Mouse (Mus musculus) olfactory bulb, adult 2 months (tissue): ENCODE results near the gene Golga2.

Source experiments
- CTCF ChIP-seq: fragments of 200-500 bp; IDR thresholded peaks from 2 replicates; pipeline ENCODE4 v1.5.1; 2012; ENCODE audit warnings: low read depth, mild to moderate bottlenecking, low read length, moderate library complexity; ENCODE audit not compliant: insufficient read depth
- POLR2A ChIP-seq: fragments of 200-500 bp; IDR thresholded peaks from 2 replicates; pipeline ENCODE4 v1.6.1; 2012; ENCODE audit warnings: mild to moderate bottlenecking, low read depth, low read length, moderate library complexity; ENCODE audit not compliant: insufficient read depth

GRCm38 (mm10) chr2:32342039-32342438 lies 54.9 kb downstream of the Golga2 start:
- TF ChIP-seq CTCF (no peak), POLR2A (no peak)
